Mouse (Mus musculus) embryonic fibroblast, embryonic 13.5 days (primary cell): Measurements from ENCODE around the gene Gyg.

Experiments
- CTCF ChIP-seq: IDR thresholded peaks from 2 replicates; pipeline ENCODE4 v1.5.1; 2011; ENCODE audit warnings: mild to moderate bottlenecking, control low read depth, low read length, moderate library complexity, borderline replicate concordance; ENCODE audit not compliant: insufficient read depth
- POLR2A ChIP-seq: IDR thresholded peaks from 2 replicates; pipeline ENCODE4 v1.6.1; 2011; ENCODE audit warnings: low read depth, mild to moderate bottlenecking, control low read depth, low read length, moderate library complexity

DNA sequence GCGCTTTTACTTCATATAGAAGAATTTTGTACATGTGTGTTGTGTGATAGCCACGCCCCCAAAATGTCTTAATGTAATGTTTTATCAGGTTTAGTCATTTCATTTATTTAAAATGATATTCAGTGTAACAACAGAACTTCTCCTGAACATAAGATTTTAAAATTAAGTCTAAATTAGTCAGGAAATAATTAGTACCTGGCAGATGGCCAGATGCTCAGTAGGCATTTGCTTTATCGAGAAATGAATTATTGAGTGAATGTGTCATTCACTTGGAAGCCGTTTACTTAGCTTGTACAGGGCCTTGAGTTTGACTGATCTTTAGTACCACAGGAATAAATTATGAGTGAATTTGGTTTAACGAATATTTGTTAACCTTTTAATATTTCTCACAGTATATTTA, 46.2 kb downstream of the Gyg start:
- TF ChIP-seq CTCF (no peak), POLR2A (no peak)
